Mouse (Mus musculus) macrophage (primary cell): ENCODE results near the gene Map7d1. TPM values are rescaled to one million over a fixed set of nuclear protein-coding genes. Genes with fewer than 3 reads are reported as not detected.

Source experiments
- H3K27ac ChIP-seq: fragments of 350-480 bp; formaldehyde crosslinking; 2 replicates; pipeline ENCODE4 v1.9.0; 2021
- H3K36me3 ChIP-seq: fragments of 350-480 bp; formaldehyde crosslinking; 2 replicates; pipeline ENCODE4 v1.9.0; 2021; ENCODE audit errors: inconsistent target
- H3K4me3 ChIP-seq: fragments of 350-480 bp; formaldehyde crosslinking; 2 replicates; pipeline ENCODE4 v1.9.0; 2021; ENCODE audit errors: inconsistent target
- H3K79me2 ChIP-seq: fragments of 350-480 bp; formaldehyde crosslinking; 2 replicates; pipeline ENCODE4 v1.9.0; 2021; ENCODE audit errors: inconsistent target
- WGBS: methylation state at CpG from one replicate; pipeline ENCODE4 v1.1.7; 2026; ENCODE audit warnings: inconsistent platforms; ENCODE audit not compliant: missing documents; 5-methylcytosine and 5-hydroxymethylcytosine counted together
- polyA plus RNA-seq: library from polyadenylated mRNA; stranded (reverse); fragments of 250-400 nt; gene quantifications from 3 replicates; pipeline ENCODE4 v1.2.4, GENCODE M21; 2018; ENCODE audit warnings: inconsistent platforms
- total RNA-seq, 78 experiments: library from RNA; depleted of rRNA; stranded (reverse); fragments of 250-400 nt; gene quantifications; 1 replicate in 9 of 78; 2 replicates in 24 of 78; 3 replicates in 43 of 78; 4 replicates in 2 of 78; pipeline ENCODE4 v1.2.4; 2018; ENCODE audit warnings: inconsistent platforms in 56 of 78

Map7d1 gene
- 100 to 1,000 TPM in 25 of 26 experiments, 10 to 100 TPM in 1; 97.4 to 591 (median 259) TPM for total RNA-seq (2018; cell fraction: chromatin; rRNA removed)
- total RNA-seq (2018; cell fraction: cytosol; rRNA removed): 100 to 1,000 TPM; 123 to 196 (median 163) TPM
- total RNA-seq (2018; cell fraction: nucleus; rRNA removed): 100 to 1,000 TPM; 107 to 224 (median 158) TPM
- polyA plus RNA-seq: 105 to 157 TPM (median 139 TPM) in 3 replicates

GRCm38 (mm10) chr4:126256131-126256791 lies at the start of gene Map7d1:
Gene Map7d1 (minus strand): TSS chr4:126256343.
- Histone ChIP-seq H3K27ac (peak within 1 kb of the TSS; percentile 99), H3K79me2 (peaks cover 59% of the 10 kb centered on the region), H3K4me3 (peak within 1 kb of the TSS; percentile 75), H3K36me3 (no peaks in the 10 kb centered on the region)
- 0% methylated on average over 43 of the region's 59 CpGs for WGBS

- H3K36me3 ChIP-seq: no peaks in the 10 kb centered on the region
- H3K79me2 ChIP-seq: no peaks in the 10 kb centered on the region
- no peak overlapping the region for H3K4me3 ChIP-seq
- H3K27ac ChIP-seq: no peak overlapping the region
- 63% methylated on average over 1 of the region's 1 CpGs for WGBS
Observed at GRCm38 (mm10) chr4:126305428-126305827, 49.3 kb upstream of the Map7d1 start.

GRCm38 (mm10) chr4:126303877-126304276 lies 47.7 kb upstream of the Map7d1 start:
- Histone ChIP-seq H3K79me2 (no peaks in the 10 kb centered on the region), H3K4me3 (no peak overlapping the region), H3K36me3 (no peaks in the 10 kb centered on the region), H3K27ac (no peak overlapping the region)
- WGBS: 67% methylated on average over 4 of the region's 4 CpGs

- Histone ChIP-seq H3K4me3 (no peak overlapping the region), H3K36me3 (no peaks in the 10 kb centered on the region), H3K27ac (no peak overlapping the region), H3K79me2 (no peaks in the 10 kb centered on the region)
- WGBS: 23% methylated on average over 25 of the region's 27 CpGs
Observed at GRCm38 (mm10) chr4:126301584-126302309, 45.6 kb upstream of the Map7d1 start.

- Histone ChIP-seq H3K27ac (no peak overlapping the region), H3K79me2 (no peaks in the 10 kb centered on the region), H3K4me3 (no peak overlapping the region), H3K36me3 (no peaks in the 10 kb centered on the region)
- under 1% methylated on average over 45 of the region's 50 CpGs for WGBS
Observed at GRCm38 (mm10) chr4:126300916-126301583, 44.9 kb upstream of the Map7d1 start.

- no peak overlapping the region for H3K4me3 ChIP-seq
- no peaks in the 10 kb centered on the region for H3K79me2 ChIP-seq
- 3% methylated on average over 34 of the region's 34 CpGs for WGBS
- no peak overlapping the region for H3K27ac ChIP-seq
- H3K36me3 ChIP-seq: no peaks in the 10 kb centered on the region
Observed at GRCm38 (mm10) chr4:126296617-126297101, 40.5 kb upstream of the Map7d1 start.

GRCm38 (mm10) chr4:126295937-126296336 lies 39.8 kb upstream of the Map7d1 start:
- 51% methylated on average over 4 of the region's 4 CpGs for WGBS
- no peak overlapping the region for H3K4me3 ChIP-seq
- no peak overlapping the region for H3K27ac ChIP-seq
- no peaks in the 10 kb centered on the region for H3K36me3 ChIP-seq
- no peaks in the 10 kb centered on the region for H3K79me2 ChIP-seq

- H3K27ac ChIP-seq: no peak overlapping the region
- H3K4me3 ChIP-seq: no peak overlapping the region
- no peaks in the 10 kb centered on the region for H3K79me2 ChIP-seq
- no peaks in the 10 kb centered on the region for H3K36me3 ChIP-seq
- WGBS: 94% methylated on average over 6 of the region's 6 CpGs
Observed at GRCm38 (mm10) chr4:126295152-126295551, 39.0 kb upstream of the Map7d1 start.

GRCm38 (mm10) chr4:126291196-126291595 lies 35.1 kb upstream of the Map7d1 start:
- WGBS: 87% methylated on average over 13 of the region's 13 CpGs
- no peaks in the 10 kb centered on the region for H3K79me2 ChIP-seq
- H3K27ac ChIP-seq: no peak overlapping the region
- H3K36me3 ChIP-seq: no peaks in the 10 kb centered on the region
- H3K4me3 ChIP-seq: no peak overlapping the region

GRCm38 (mm10) chr4:126290314-126290713 lies 34.2 kb upstream of the Map7d1 start:
- WGBS: 86% methylated on average over 8 of the region's 8 CpGs
- no peaks in the 10 kb centered on the region for H3K36me3 ChIP-seq
- no peaks in the 10 kb centered on the region for H3K79me2 ChIP-seq
- H3K27ac ChIP-seq: no peak overlapping the region
- H3K4me3 ChIP-seq: no peak overlapping the region

- Histone ChIP-seq H3K27ac (no peak overlapping the region), H3K4me3 (no peak overlapping the region), H3K79me2 (no peaks in the 10 kb centered on the region), H3K36me3 (no peaks in the 10 kb centered on the region)
- WGBS: 25% methylated on average over 17 of the region's 17 CpGs
Observed at GRCm38 (mm10) chr4:126288085-126288666, 32.0 kb upstream of the Map7d1 start.

GRCm38 (mm10) chr4:126287302-126287995 lies 31.3 kb upstream of the Map7d1 start:
- H3K4me3 ChIP-seq: no peak overlapping the region
- H3K36me3 ChIP-seq: no peaks in the 10 kb centered on the region
- H3K79me2 ChIP-seq: no peaks in the 10 kb centered on the region
- WGBS: 48% methylated on average over 11 of the region's 11 CpGs
- no peak overlapping the region for H3K27ac ChIP-seq

- no peaks in the 10 kb centered on the region for H3K36me3 ChIP-seq
- no peak within 1 kb of the TSS for H3K27ac ChIP-seq
- 6% methylated on average over 19 of the region's 42 CpGs for WGBS
- H3K4me3 ChIP-seq: no peak within 1 kb of the TSS
- H3K79me2 ChIP-seq: no peaks in the 10 kb centered on the region
Observed at GRCm38 (mm10) chr4:126286492-126286891, 30.3 kb upstream of the Map7d1 start, which contains the start of gene Col8a2. Gene Col8a2 (plus strand): TSS chr4:126286793.

- 91% methylated on average over 8 of the region's 8 CpGs for WGBS
- Histone ChIP-seq H3K79me2 (no peaks in the 10 kb centered on the region), H3K4me3 (no peak overlapping the region), H3K36me3 (no peaks in the 10 kb centered on the region), H3K27ac (no peak overlapping the region)
Observed at GRCm38 (mm10) chr4:126283582-126283981, 27.4 kb upstream of the Map7d1 start.
